Mouse (Mus musculus) bone marrow macrophage, adult 2 months (primary cell): ENCODE results near the gene Bean1.

ENCODE experiments used
- CTCF ChIP-seq: IDR thresholded peaks from 2 replicates; pipeline ENCODE4 v1.5.1; 2012; ENCODE audit warnings: low read depth, mild to moderate bottlenecking, low read length, moderate library complexity
- POLR2A ChIP-seq: IDR thresholded peaks from 2 replicates; pipeline ENCODE4 v1.6.1; 2012; ENCODE audit warnings: mild to moderate bottlenecking, low read depth, low read length, borderline replicate concordance

- TF ChIP-seq CTCF (no peak), POLR2A (no peak)
These were observed 77.0 kb downstream of the Bean1 start for GRCm38 (mm10) chr8:104247054-104247907.
